Mouse (Mus musculus) left cerebral cortex, adult 18-20 months (tissue): ENCODE data around the gene Ampd3. TPM values are rescaled to one million over a fixed set of nuclear protein-coding genes. Genes with fewer than 3 reads are reported as not detected.

Experiments
- DNase-seq, 2 experiments: peaks; one replicate each; pipeline ENCODE4 v3.0.0; 2021 to 2022; ENCODE audit warnings: low spot score in 2 of 2, mixed read lengths in 1 of 2
- total RNA-seq, 2 experiments: library from RNA; stranded (reverse); gene quantifications; 2 replicates each; pipeline ENCODE4 v1.2.3; 2021

Ampd3 gene
- total RNA-seq, 2 experiments from 2014 or later, result 21.3 to 23.5 TPM

- DNase-seq, result no peak
Observed at GRCm38 (mm10) chr7:110796367-110797051, 28.5 kb downstream of the Ampd3 start.

- DNase-seq, result no peak
Observed at GRCm38 (mm10) chr7:110797722-110798409, 29.9 kb downstream of the Ampd3 start.

- peak; percentile 88 to 92 for DNase-seq
Observed at GRCm38 (mm10) chr7:110801028-110801427, 33.0 kb downstream of the Ampd3 start.

GRCm38 (mm10) chr7:110803131-110803530, 35.1 kb downstream of the Ampd3 start:
- DNase-seq, result no peak

- no peak for DNase-seq
Observed at GRCm38 (mm10) chr7:110804266-110804665, 36.3 kb downstream of the Ampd3 start.

GRCm38 (mm10) chr7:110807460-110808030, 39.5 kb downstream of the Ampd3 start:
- DNase-seq, result no peak

GRCm38 (mm10) chr7:110808962-110809361, 41.0 kb downstream of the Ampd3 start:
- DNase-seq, result no peak

GRCm38 (mm10) chr7:110809585-110810557, 41.9 kb downstream of the Ampd3 start:
- no peak for DNase-seq

GRCm38 (mm10) chr7:110810995-110811394, 43.0 kb downstream of the Ampd3 start:
- no peak for DNase-seq

- no peak for DNase-seq
Observed at GRCm38 (mm10) chr7:110811529-110811928, 43.5 kb downstream of the Ampd3 start.

- DNase-seq, result no peak
Observed at GRCm38 (mm10) chr7:110813983-110814382, 46.0 kb downstream of the Ampd3 start.

- peak; percentile 49 to 50 for DNase-seq
Observed at GRCm38 (mm10) chr7:110816037-110816436, 48.0 kb downstream of the Ampd3 start.

GRCm38 (mm10) chr7:110818206-110818605, 50.2 kb downstream of the Ampd3 start:
- DNase-seq, result no peak

GRCm38 (mm10) chr7:110818787-110819350, 50.9 kb downstream of the Ampd3 start:
- DNase-seq, result no peak

- no peak for DNase-seq
Observed at GRCm38 (mm10) chr7:110821068-110821467, 53.1 kb downstream of the Ampd3 start.

- peak; percentile 61 to 68 for DNase-seq
Observed at GRCm38 (mm10) chr7:110821653-110822052, 53.6 kb downstream of the Ampd3 start.

GRCm38 (mm10) chr7:110822055-110822454, 54.0 kb downstream of the Ampd3 start:
- no peak for DNase-seq

GRCm38 (mm10) chr7:110823076-110823475, 55.1 kb downstream of the Ampd3 start:
- no peak for DNase-seq

GRCm38 (mm10) chr7:110823593-110823992, 55.6 kb downstream of the Ampd3 start:
- no peak for DNase-seq

GRCm38 (mm10) chr7:110823995-110824953, 56.3 kb downstream of the Ampd3 start:
- DNase-seq, result no peak
